Mouse (Mus musculus) bone marrow, adult 2 months (tissue): ENCODE data around the gene Opa3.

Source experiments
- CTCF ChIP-seq: fragments of 200-500 bp; IDR thresholded peaks from 2 replicates; pipeline ENCODE4 v1.5.1; 2011; ENCODE audit warnings: low read length, control low read depth; ENCODE audit not compliant: control insufficient read depth, insufficient read depth
- POLR2A ChIP-seq: fragments of 200-500 bp; IDR thresholded peaks from 2 replicates; pipeline ENCODE4 v1.6.1; 2011; ENCODE audit warnings: low read depth, mild to moderate bottlenecking, control low read depth, low read length, borderline replicate concordance; ENCODE audit not compliant: control insufficient read depth

DNA sequence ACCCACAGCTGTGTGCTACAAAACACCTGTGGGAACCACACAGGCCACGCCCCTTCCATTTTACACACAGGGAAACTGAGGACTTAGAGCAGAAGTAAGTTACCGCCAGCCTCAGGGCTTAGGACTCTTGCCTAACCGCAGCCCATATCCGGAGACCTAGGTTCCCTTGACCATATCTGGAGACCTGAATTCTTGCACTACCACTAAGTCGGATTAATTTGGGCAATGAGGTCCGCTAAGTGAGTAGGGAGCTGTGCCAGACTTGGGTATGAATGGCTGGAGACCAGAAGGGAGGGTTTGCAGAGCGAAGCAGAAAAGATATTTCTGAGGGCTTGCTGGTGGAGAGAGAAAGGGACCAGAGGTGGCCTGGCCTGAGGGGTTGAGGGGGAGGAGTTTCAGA lies 13.8 kb upstream of the Opa3 start:
- TF ChIP-seq CTCF, result no peak
- no peak for TF ChIP-seq POLR2A
